ENCODE assay signal across 8 mouse cellular contexts in genomic region chr11:73160811-73161200, GRCm38 (mm10). TPM values are rescaled to one million over a fixed set of nuclear protein-coding genes. Genes with fewer than 3 reads are reported as not detected.
DNase-seq lines count a peak whose midpoint lies in the region; ATAC-seq lines count a peak whose summit lies in the region.

No protein-coding gene starts in this region.

- H3K27me3 ChIP-seq in forebrain, embryonic 15.5 days: peaks cover 23% of the 10 kb centered on the region; the same call in 1 of the 2 replicates
- H3K27me3 ChIP-seq in hindbrain, embryonic 12.5 days: peaks cover 32% of the 10 kb centered on the region
- H3K27me3 ChIP-seq in liver, embryonic 12.5 days (replicated peaks): peaks cover 58% of the 10 kb centered on the region
- H3K27me3 ChIP-seq in neural tube, embryonic 15.5 days (replicated peaks): peaks cover 19% of the 10 kb centered on the region

- no peak for ATAC-seq in forebrain, embryonic 15.5 days (replicated peaks)
- no peak for ATAC-seq in hindbrain, embryonic 12.5 days (ENCODE audit: low FRiP score)
- ATAC-seq in liver, embryonic 12.5 days: no peak
- no peak; the same call in 1 of the 2 replicates for ATAC-seq in neural tube, embryonic 15.5 days (ENCODE audit: low FRiP score)
- no peak for ATAC-seq in CD4-positive, CD25-positive, alpha-beta regulatory T cell, adult 4 months

- H3K4me1 ChIP-seq in forebrain, embryonic 15.5 days: peaks cover 9% of the 10 kb centered on the region
- peaks cover 11% of the 10 kb centered on the region for H3K4me1 ChIP-seq in hindbrain, embryonic 12.5 days
- H3K4me1 ChIP-seq in liver, embryonic 12.5 days: peaks cover 15% of the 10 kb centered on the region; the same call in 1 of the 2 replicates
- H3K4me1 ChIP-seq in neural tube, embryonic 15.5 days: peaks cover 14% of the 10 kb centered on the region

- no peaks in the 10 kb centered on the region for H3K36me3 ChIP-seq in forebrain, embryonic 15.5 days
- H3K36me3 ChIP-seq in hindbrain, embryonic 12.5 days: no peaks in the 10 kb centered on the region
- H3K36me3 ChIP-seq in liver, embryonic 12.5 days: no peaks in the 10 kb centered on the region
- H3K36me3 ChIP-seq in neural tube, embryonic 15.5 days: no peaks in the 10 kb centered on the region

- DNase-seq in adrenal gland, postnatal 25 days: peak; percentile 43
- DNase-seq in left cerebral cortex, postnatal 4 days: no peak
- DNase-seq in ovary, postnatal 10 days (ENCODE audit: low spot score): no peak

- no peaks in the 10 kb centered on the region for H3K9me3 ChIP-seq in forebrain, embryonic 15.5 days
- no peaks in the 10 kb centered on the region for H3K9me3 ChIP-seq in hindbrain, embryonic 12.5 days (replicated peaks)
- H3K9me3 ChIP-seq in liver, embryonic 12.5 days (replicated peaks): no peaks in the 10 kb centered on the region
- no peaks in the 10 kb centered on the region for H3K9me3 ChIP-seq in neural tube, embryonic 15.5 days (replicated peaks)

- peak overlapping the region; percentile 36 for H3K4me3 ChIP-seq in forebrain, embryonic 15.5 days
- H3K4me3 ChIP-seq in hindbrain, embryonic 12.5 days: peak overlapping the region; percentile 47
- peak overlapping the region; percentile 42 for H3K4me3 ChIP-seq in liver, embryonic 12.5 days
- H3K4me3 ChIP-seq in neural tube, embryonic 15.5 days (replicated peaks): peak overlapping the region; percentile 45

- H3K4me2 ChIP-seq in forebrain, embryonic 15.5 days (replicated peaks): peak overlapping the region; percentile 57; the same call in 1 of the 2 replicates
- H3K4me2 ChIP-seq in hindbrain, embryonic 12.5 days (replicated peaks): peak overlapping the region; percentile 85
- peak overlapping the region; percentile 62 for H3K4me2 ChIP-seq in liver, embryonic 12.5 days
- peak overlapping the region; percentile 83 for H3K4me2 ChIP-seq in neural tube, embryonic 15.5 days

- intact Hi-C loops in left cerebral cortex, postnatal 4 days (cut with DNase I): no loop called here

- H3K9ac ChIP-seq in forebrain, embryonic 15.5 days (replicated peaks): peak overlapping the region; percentile 39
- H3K9ac ChIP-seq in hindbrain, embryonic 12.5 days: peak overlapping the region; percentile 60; the same call in 1 of the 2 replicates
- H3K9ac ChIP-seq in liver, embryonic 12.5 days: peak overlapping the region; percentile 25; the same call in 1 of the 2 replicates
- peak overlapping the region; percentile 37 for H3K9ac ChIP-seq in neural tube, embryonic 15.5 days (replicated peaks)

- 24% methylated on average over 6 of the region's 6 CpGs for WGBS in forebrain, embryonic 15.5 days
- WGBS in hindbrain, embryonic 12.5 days: 27% methylated on average over 6 of the region's 6 CpGs
- 31% methylated on average over 6 of the region's 6 CpGs for WGBS in liver, embryonic 12.5 days (ENCODE audit: insufficient replicate concordance)
- 21% methylated on average over 6 of the region's 6 CpGs for WGBS in neural tube, embryonic 15.5 days

- no peak overlapping the region for H3K27ac ChIP-seq in forebrain, embryonic 15.5 days (replicated peaks)
- no peak overlapping the region for H3K27ac ChIP-seq in hindbrain, embryonic 12.5 days
- H3K27ac ChIP-seq in liver, embryonic 12.5 days: no peak overlapping the region
- H3K27ac ChIP-seq in neural tube, embryonic 15.5 days (replicated peaks): no peak overlapping the region

RNA-seq across cellular contexts. Expression of gene P2rx5, which starts 0.6 kb away (rescaled TPM):
- 5.8 and 7.8 TPM in 2 replicates for total RNA-seq in adrenal gland, postnatal 25 days (2021)
- 1.0 and 1.3 TPM in 2 replicates for polyA plus RNA-seq in forebrain, embryonic 15.5 days (2015; fragmentation: Nextera tagmentation; extraction: Ambion mirVana)
- polyA plus RNA-seq in hindbrain, embryonic 12.5 days (2016; fragmentation: Nextera tagmentation; extraction: Ambion mirVana): 0.31 and 0.43 TPM in 2 replicates
- polyA plus RNA-seq in liver, embryonic 12.5 days (2016; fragmentation: Nextera tagmentation; extraction: Ambion mirVana): 0.32 and 0.54 TPM in 2 replicates
- 0.72 and 0.84 TPM in 2 replicates for polyA plus RNA-seq in neural tube, embryonic 15.5 days (2015; fragmentation: Nextera tagmentation; extraction: Ambion mirVana)
- 1 to 10 TPM in 1 of 2 experiments, under 1 TPM in 1; 0.72 to 1.0 TPM for total RNA-seq in left cerebral cortex, postnatal 4 days (2021)
- polyA plus RNA-seq in CD4-positive, CD25-positive, alpha-beta regulatory T cell, adult 4 months (2017; shearing (Covaris generic)): under 1 TPM; 0.33 to 0.55 TPM

RNA-seq across cellular contexts. Expression of gene Emc6, which starts 16.0 kb away (rescaled TPM):
- 63.4 and 73.4 TPM in 2 replicates for total RNA-seq in adrenal gland, postnatal 25 days (2021)
- 131 and 132 TPM in 2 replicates for polyA plus RNA-seq in forebrain, embryonic 15.5 days (2015; fragmentation: Nextera tagmentation; extraction: Ambion mirVana)
- polyA plus RNA-seq in hindbrain, embryonic 12.5 days (2016; fragmentation: Nextera tagmentation; extraction: Ambion mirVana): 110 and 111 TPM in 2 replicates
- 108 and 110 TPM in 2 replicates for polyA plus RNA-seq in liver, embryonic 12.5 days (2016; fragmentation: Nextera tagmentation; extraction: Ambion mirVana)
- 136 and 148 TPM in 2 replicates for polyA plus RNA-seq in neural tube, embryonic 15.5 days (2015; fragmentation: Nextera tagmentation; extraction: Ambion mirVana)
- total RNA-seq in left cerebral cortex, postnatal 4 days (2021): 10 to 100 TPM; 59.8 to 64.3 TPM
- polyA plus RNA-seq in CD4-positive, CD25-positive, alpha-beta regulatory T cell, adult 4 months (2017; shearing (Covaris generic)): 10 to 100 TPM; 42.2 to 49.5 TPM

RNA-seq across cellular contexts. Expression of gene Tax1bp3, which starts 16.1 kb away (rescaled TPM):
- 71.3 and 79.4 TPM in 2 replicates for total RNA-seq in adrenal gland, postnatal 25 days (2021)
- 172 and 173 TPM in 2 replicates for polyA plus RNA-seq in forebrain, embryonic 15.5 days (2015; fragmentation: Nextera tagmentation; extraction: Ambion mirVana)
- polyA plus RNA-seq in hindbrain, embryonic 12.5 days (2016; fragmentation: Nextera tagmentation; extraction: Ambion mirVana): 204 and 205 TPM in 2 replicates
- polyA plus RNA-seq in liver, embryonic 12.5 days (2016; fragmentation: Nextera tagmentation; extraction: Ambion mirVana): 44.2 and 44.5 TPM in 2 replicates
- polyA plus RNA-seq in neural tube, embryonic 15.5 days (2015; fragmentation: Nextera tagmentation; extraction: Ambion mirVana): 118 and 133 TPM in 2 replicates
- 10 to 100 TPM; 42.2 to 42.5 TPM for total RNA-seq in left cerebral cortex, postnatal 4 days (2021)
- polyA plus RNA-seq in CD4-positive, CD25-positive, alpha-beta regulatory T cell, adult 4 months (2017; shearing (Covaris generic)): 10 to 100 TPM; 27.4 to 30.8 TPM

RNA-seq across cellular contexts. Expression of gene Haspin, which starts 22.7 kb away (rescaled TPM):
- 1.4 and 1.6 TPM in 2 replicates for total RNA-seq in adrenal gland, postnatal 25 days (2021)
- polyA plus RNA-seq in forebrain, embryonic 15.5 days (2015; fragmentation: Nextera tagmentation; extraction: Ambion mirVana): 7.6 and 7.7 TPM in 2 replicates
- polyA plus RNA-seq in hindbrain, embryonic 12.5 days (2016; fragmentation: Nextera tagmentation; extraction: Ambion mirVana): 10.6 and 12.4 TPM in 2 replicates
- polyA plus RNA-seq in liver, embryonic 12.5 days (2016; fragmentation: Nextera tagmentation; extraction: Ambion mirVana): 18.4 and 18.5 TPM in 2 replicates
- polyA plus RNA-seq in neural tube, embryonic 15.5 days (2015; fragmentation: Nextera tagmentation; extraction: Ambion mirVana): 2.4 and 5.7 TPM in 2 replicates
- 1 to 10 TPM; 1.6 TPM for total RNA-seq in left cerebral cortex, postnatal 4 days (2021)
- 1 to 10 TPM; 6.6 to 8.2 TPM for polyA plus RNA-seq in CD4-positive, CD25-positive, alpha-beta regulatory T cell, adult 4 months (2017; shearing (Covaris generic))

RNA-seq across cellular contexts. Expression of gene Ctns, which starts 38.0 kb away (rescaled TPM):
- 17.4 and 20.6 TPM in 2 replicates for total RNA-seq in adrenal gland, postnatal 25 days (2021)
- polyA plus RNA-seq in forebrain, embryonic 15.5 days (2015; fragmentation: Nextera tagmentation; extraction: Ambion mirVana): 17.4 and 21.5 TPM in 2 replicates
- polyA plus RNA-seq in hindbrain, embryonic 12.5 days (2016; fragmentation: Nextera tagmentation; extraction: Ambion mirVana): 25.5 and 25.6 TPM in 2 replicates
- polyA plus RNA-seq in liver, embryonic 12.5 days (2016; fragmentation: Nextera tagmentation; extraction: Ambion mirVana): 7.5 and 8.2 TPM in 2 replicates
- polyA plus RNA-seq in neural tube, embryonic 15.5 days (2015; fragmentation: Nextera tagmentation; extraction: Ambion mirVana): 17.0 and 17.7 TPM in 2 replicates
- total RNA-seq in left cerebral cortex, postnatal 4 days (2021): 10 to 100 TPM; 17.7 to 21.1 TPM
- polyA plus RNA-seq in CD4-positive, CD25-positive, alpha-beta regulatory T cell, adult 4 months (2017; shearing (Covaris generic)): 10 to 100 TPM; 12.9 to 18.3 TPM
